Mouse (Mus musculus) lung, embryonic 14.5 days (tissue): Measurements from ENCODE around the gene Hlf. TPM values are rescaled to one million over a fixed set of nuclear protein-coding genes. Genes with fewer than 3 reads are reported as not detected.

ENCODE experiments used
- ATAC-seq: fragments of 200-750 bp; cut with Nextera tagmentation; 2 replicates; pipeline ENCODE4 v1.8.0; 2017; ENCODE audit warnings: mild to moderate bottlenecking, moderate TSS enrichment, moderate library complexity; ENCODE audit not compliant: insufficient read depth
- DNase-seq: peaks from one replicate; pipeline ENCODE4 v3.0.0-alpha.2; 2015
- H3K27ac ChIP-seq: fragments of 300-500 bp; sonication (generic); 2 replicates; pipeline ENCODE4 v1.5.1; 2014; ENCODE audit warnings: low read depth, mild to moderate bottlenecking, moderate library complexity
- H3K27me3 ChIP-seq: fragments of 300-500 bp; sonication (generic); 2 replicates; pipeline ENCODE4 v1.6.1; 2014; ENCODE audit warnings: low read length, control low read depth; ENCODE audit not compliant: insufficient read depth
- H3K36me3 ChIP-seq: fragments of 300-500 bp; sonication (generic); 2 replicates; pipeline ENCODE4 v1.6.1; 2014; ENCODE audit warnings: control low read depth; ENCODE audit not compliant: insufficient read depth
- H3K4me1 ChIP-seq: fragments of 300-500 bp; sonication (generic); 2 replicates; pipeline ENCODE4 v1.6.1; 2014; ENCODE audit warnings: antibody characterized with exemption, control low read depth; ENCODE audit not compliant: insufficient read depth
- H3K4me2 ChIP-seq: fragments of 300-500 bp; sonication (generic); 2 replicates; pipeline ENCODE4 v1.6.1; 2014; ENCODE audit warnings: mild to moderate bottlenecking
- H3K4me3 ChIP-seq: fragments of 300-500 bp; sonication (generic); 2 replicates; pipeline ENCODE4 v1.5.1; 2014; ENCODE audit warnings: low read depth, low read length
- H3K9ac ChIP-seq: fragments of 300-500 bp; sonication (generic); 2 replicates; pipeline ENCODE4 v1.6.1; 2014
- H3K9me3 ChIP-seq: fragments of 300-500 bp; sonication (generic); 2 replicates; pipeline ENCODE4 v1.6.1; 2016; ENCODE audit warnings: low read depth, low read length, control low read depth
- CTCF ChIP-seq: IDR thresholded peaks from 2 replicates; pipeline ENCODE4 v1.5.1; 2016; ENCODE audit warnings: antibody characterized with exemption, low read depth
- WGBS: fragments of 180-500 bp; shearing (Covaris S2); extraction: QIAGEN DNeasy Blood & Tissue Kit; methylation state at CpG from one replicate; pipeline ENCODE4 v1.1.7; 2014; 5-methylcytosine and 5-hydroxymethylcytosine counted together
- polyA plus RNA-seq: library from polyadenylated mRNA; unstranded; fragments of >200 nt; fragmentation: Nextera tagmentation; extraction: Ambion mirVana; gene quantifications from 2 replicates; pipeline ENCODE4 v1.2.1, GENCODE M21; 2014

Gene Hlf
- polyA plus RNA-seq, 1 experiment from 2014 or later: 3.6 TPM

DNA sequence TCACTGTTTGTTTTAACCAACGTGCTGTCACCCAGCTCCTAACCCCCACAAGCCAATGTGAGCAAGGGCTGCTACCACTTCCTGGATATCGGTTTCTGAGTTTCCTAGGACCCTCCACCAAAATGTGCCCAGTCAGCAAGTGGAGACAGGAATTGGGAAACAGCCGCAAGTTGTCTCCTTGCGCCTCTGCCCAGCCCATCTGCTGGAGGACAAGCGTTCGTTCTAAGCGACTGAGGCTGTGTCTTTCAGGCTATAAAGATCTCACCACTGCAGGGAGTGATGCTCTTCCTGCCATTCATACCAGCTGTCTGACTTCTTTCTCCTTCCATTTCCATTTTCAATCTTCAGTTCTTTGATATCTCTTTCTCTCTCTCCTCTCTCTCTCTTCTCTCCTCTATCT, 69.8 kb downstream of the Hlf start:
- WGBS: 30% methylated on average over 7 of the region's 7 CpGs
- no peak for TF ChIP-seq CTCF
- no peak overlapping the region for H3K9ac ChIP-seq
- no peaks in the 10 kb centered on the region for H3K36me3 ChIP-seq
- no peaks in the 10 kb centered on the region for H3K27me3 ChIP-seq
- no peak overlapping the region for H3K27ac ChIP-seq
- no peaks in the 10 kb centered on the region for H3K9me3 ChIP-seq
- no peak overlapping the region for H3K4me2 ChIP-seq
- no peak overlapping the region for H3K4me3 ChIP-seq
- peak; percentile 75; the same call in 1 of the 2 replicates for ATAC-seq
- 0 out of 2 replicates have a peak, but pooled peaks cover 2% of the 10 kb centered on the region for H3K4me1 ChIP-seq
- DNase-seq: peak; percentile 85

DNA sequence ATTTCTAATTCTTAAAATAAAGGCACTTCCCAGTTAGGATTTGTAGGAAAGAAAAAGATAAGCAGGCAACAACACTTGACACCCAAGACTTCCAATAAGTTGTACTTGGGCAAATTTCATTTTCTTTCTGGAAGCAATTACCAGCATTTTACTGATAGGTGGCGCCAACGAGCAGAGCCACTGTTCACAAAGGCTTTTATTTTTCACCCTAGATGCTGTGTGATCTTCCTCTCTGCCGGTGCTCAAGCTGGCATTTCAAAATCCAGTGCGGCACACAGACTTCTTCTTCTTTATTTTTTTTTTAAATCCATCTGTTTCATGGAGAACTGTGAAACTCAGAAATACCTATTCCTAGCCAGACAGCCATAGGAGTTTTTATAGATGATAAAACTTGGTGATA, 73.2 kb downstream of the Hlf start:
- peak; percentile 83 for TF ChIP-seq CTCF
- H3K4me3 ChIP-seq: no peak overlapping the region
- WGBS: 9% methylated on average over 4 of the region's 4 CpGs
- H3K4me1 ChIP-seq: 0 out of 2 replicates have a peak, but pooled peaks cover 2% of the 10 kb centered on the region
- ATAC-seq: no peak
- no peak overlapping the region for H3K4me2 ChIP-seq
- H3K27me3 ChIP-seq: no peaks in the 10 kb centered on the region
- no peak overlapping the region for H3K9ac ChIP-seq
- H3K27ac ChIP-seq: no peak overlapping the region
- H3K36me3 ChIP-seq: no peaks in the 10 kb centered on the region
- H3K9me3 ChIP-seq: no peaks in the 10 kb centered on the region
- peak; percentile 84 for DNase-seq

DNA sequence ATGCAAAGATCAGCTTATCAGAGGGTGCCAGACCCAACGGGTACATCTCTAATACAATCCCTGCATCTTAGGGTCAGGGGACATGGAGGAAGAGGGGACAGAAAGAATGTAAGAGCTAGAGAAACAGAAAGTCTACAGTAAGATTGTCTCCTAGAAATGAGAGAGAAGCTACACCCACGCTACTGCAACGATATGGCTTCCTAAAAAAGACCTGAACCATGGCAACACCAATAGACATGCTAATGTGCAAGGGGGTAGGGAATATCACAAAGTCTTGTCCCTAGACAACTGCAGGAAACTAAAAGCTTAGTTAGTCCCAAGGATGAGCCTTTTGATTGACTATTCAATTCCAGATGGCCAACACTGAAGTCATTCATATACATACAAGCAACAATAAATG, 76.1 kb downstream of the Hlf start:
- H3K9ac ChIP-seq: no peak overlapping the region
- no peak for ATAC-seq
- H3K9me3 ChIP-seq: no peaks in the 10 kb centered on the region
- 76% methylated on average over 3 of the region's 3 CpGs for WGBS
- no peaks in the 10 kb centered on the region for H3K4me1 ChIP-seq
- no peak for TF ChIP-seq CTCF
- no peaks in the 10 kb centered on the region for H3K27me3 ChIP-seq
- no peak overlapping the region for H3K27ac ChIP-seq
- no peak for DNase-seq
- H3K4me3 ChIP-seq: no peak overlapping the region
- no peaks in the 10 kb centered on the region for H3K36me3 ChIP-seq
- H3K4me2 ChIP-seq: no peak overlapping the region

DNA sequence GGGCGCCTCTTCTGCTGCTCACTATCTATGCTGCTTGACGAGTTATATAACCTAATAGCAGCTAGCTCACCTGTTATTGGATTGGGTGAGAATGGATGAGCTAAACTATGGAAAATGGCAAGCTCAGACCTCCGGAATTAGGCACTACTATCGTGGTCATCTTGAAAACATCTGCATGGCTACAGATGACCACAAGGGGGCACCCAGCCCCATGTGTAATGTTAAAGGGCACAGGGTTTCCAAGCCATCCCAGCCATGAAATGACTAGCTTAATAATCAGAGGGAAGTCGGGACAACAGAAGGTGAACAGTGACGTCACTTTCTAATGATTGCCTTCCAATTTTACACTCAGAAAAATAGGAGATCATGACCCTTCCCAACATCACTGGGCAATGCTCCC, 83.7 kb downstream of the Hlf start:
- TF ChIP-seq CTCF: peak; percentile 90
- H3K4me2 ChIP-seq: no peak overlapping the region
- no peak overlapping the region for H3K27ac ChIP-seq
- H3K27me3 ChIP-seq: no peaks in the 10 kb centered on the region
- DNase-seq: peak; percentile 86
- ATAC-seq: peak; percentile 58
- no peaks in the 10 kb centered on the region for H3K4me1 ChIP-seq
- no peak overlapping the region for H3K9ac ChIP-seq
- no peak overlapping the region for H3K4me3 ChIP-seq
- no peaks in the 10 kb centered on the region for H3K9me3 ChIP-seq
- 48% methylated on average over 6 of the region's 6 CpGs for WGBS
- H3K36me3 ChIP-seq: no peaks in the 10 kb centered on the region

DNA sequence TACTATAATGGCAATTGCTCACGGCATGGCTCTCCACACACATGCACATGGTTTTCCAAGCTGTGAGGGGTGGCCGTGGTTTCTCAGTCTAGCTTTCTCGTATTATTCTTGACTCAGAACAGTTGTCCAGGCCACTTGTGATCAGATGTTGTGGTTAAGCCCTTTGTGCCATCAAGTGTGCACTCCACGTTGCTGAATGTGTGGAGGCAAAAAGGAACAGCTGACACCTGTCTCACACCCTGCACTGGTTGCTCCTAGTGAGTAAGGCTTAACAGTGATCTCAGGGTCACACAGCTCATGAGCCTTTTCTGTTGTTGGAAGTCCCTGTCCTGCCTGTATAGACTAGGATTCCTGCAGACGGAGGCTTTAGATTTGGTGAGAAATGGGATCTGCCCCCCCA, 84.6 kb downstream of the Hlf start:
- Histone ChIP-seq H3K9me3 (no peaks in the 10 kb centered on the region), H3K27ac (no peak overlapping the region), H3K36me3 (no peaks in the 10 kb centered on the region), H3K4me3 (no peak overlapping the region), H3K4me2 (no peak overlapping the region), H3K27me3 (no peaks in the 10 kb centered on the region), H3K4me1 (no peaks in the 10 kb centered on the region), H3K9ac (no peak overlapping the region)
- no peak for ATAC-seq
- TF ChIP-seq CTCF: no peak
- DNase-seq: no peak
- WGBS: 78% methylated on average over 5 of the region's 5 CpGs

DNA sequence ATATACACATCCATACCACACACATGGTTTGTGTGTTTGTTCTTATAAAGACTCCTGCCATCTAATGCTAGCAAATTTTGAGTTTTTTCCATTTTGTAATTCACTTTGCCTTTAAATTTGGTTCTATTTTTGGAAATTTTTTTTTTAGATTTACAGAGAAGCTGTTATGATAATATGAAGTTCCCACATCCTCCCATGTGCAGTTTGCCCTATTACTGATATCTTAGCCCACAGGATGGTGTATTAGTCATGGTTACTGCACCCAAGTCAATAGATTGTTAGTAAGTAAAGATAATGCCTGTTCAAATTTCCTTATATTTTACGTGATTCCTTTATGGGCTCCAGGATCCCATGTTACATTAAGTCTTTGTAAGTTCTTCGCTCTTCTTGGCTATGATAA, 96.1 kb downstream of the Hlf start:
- H3K9ac ChIP-seq: no peak overlapping the region
- no peak for TF ChIP-seq CTCF
- H3K4me2 ChIP-seq: no peak overlapping the region
- no peaks in the 10 kb centered on the region for H3K36me3 ChIP-seq
- no peak for ATAC-seq
- DNase-seq: no peak
- no peak overlapping the region for H3K27ac ChIP-seq
- H3K27me3 ChIP-seq: no peaks in the 10 kb centered on the region
- 89% methylated on average over 2 of the region's 2 CpGs for WGBS
- H3K4me3 ChIP-seq: no peak overlapping the region
- H3K4me1 ChIP-seq: no peaks in the 10 kb centered on the region
- H3K9me3 ChIP-seq: no peaks in the 10 kb centered on the region

DNA sequence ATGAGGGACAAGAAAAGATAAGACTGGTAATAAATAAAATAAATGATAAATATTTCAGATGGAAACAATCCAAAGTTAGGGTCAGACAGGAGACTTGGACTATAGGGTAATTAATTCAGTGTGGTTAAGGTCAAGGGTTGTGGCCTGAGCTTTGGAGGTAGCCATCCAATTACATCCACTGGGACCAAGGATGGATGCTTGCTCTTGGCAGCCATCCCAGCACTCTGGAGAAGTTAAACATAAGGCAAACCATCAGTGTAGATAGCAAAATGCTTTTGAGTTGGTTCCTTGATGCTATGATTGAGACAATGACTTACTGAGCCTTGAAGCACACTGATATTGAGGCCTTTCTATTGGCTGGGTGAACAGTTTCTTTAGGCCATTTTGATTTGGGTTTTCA, 97.9 kb downstream of the Hlf start:
- Histone ChIP-seq H3K36me3 (no peaks in the 10 kb centered on the region), H3K4me3 (no peak overlapping the region), H3K4me2 (no peak overlapping the region), H3K9ac (no peak overlapping the region), H3K27ac (no peak overlapping the region), H3K27me3 (no peaks in the 10 kb centered on the region), H3K4me1 (no peaks in the 10 kb centered on the region), H3K9me3 (no peaks in the 10 kb centered on the region)
- no peak for TF ChIP-seq CTCF
- ATAC-seq (no peak), DNase-seq (peak; percentile 54)

DNA sequence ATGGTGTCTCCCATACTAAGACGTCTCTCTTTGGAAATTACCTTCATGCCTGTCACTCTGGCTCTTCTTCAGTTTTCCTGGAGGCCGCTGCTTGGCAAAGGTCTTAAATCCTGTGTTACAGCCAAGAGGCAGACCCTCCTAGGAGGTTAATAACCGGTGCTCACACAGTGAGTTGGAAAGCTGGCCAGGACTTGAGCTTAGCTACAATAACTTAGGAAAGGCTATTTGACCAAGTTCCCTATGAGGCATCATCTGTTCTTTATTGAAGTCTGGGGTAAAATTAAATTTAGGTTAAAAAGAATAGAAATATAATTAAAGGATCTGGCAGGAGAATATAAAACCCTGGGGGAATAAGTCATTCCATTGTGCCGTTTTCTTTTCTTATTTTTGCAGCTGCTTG, 99.5 kb downstream of the Hlf start:
- H3K4me2 ChIP-seq: no peak overlapping the region
- H3K4me3 ChIP-seq: no peak overlapping the region
- H3K27me3 ChIP-seq: no peaks in the 10 kb centered on the region
- DNase-seq (no peak), ATAC-seq (no peak)
- H3K4me1 ChIP-seq: no peaks in the 10 kb centered on the region
- no peaks in the 10 kb centered on the region for H3K36me3 ChIP-seq
- no peaks in the 10 kb centered on the region for H3K9me3 ChIP-seq
- no peak overlapping the region for H3K9ac ChIP-seq
- 69% methylated on average over 4 of the region's 4 CpGs for WGBS
- H3K27ac ChIP-seq: no peak overlapping the region
- TF ChIP-seq CTCF: no peak
